Mouse (Mus musculus) CH12.LX (cell line): ENCODE data around the gene P2rx1.

Experiments
- POLR2A ChIP-seq: IDR thresholded peaks from 2 replicates; pipeline ENCODE4 v1.6.1; 2011; ENCODE audit warnings: low read depth, mild to moderate bottlenecking, improper control_type of control experiment, low read length
- TBP ChIP-seq: conservative IDR thresholded peaks from 2 replicates; pipeline ENCODE4 v1.6.1; 2011; ENCODE audit warnings: low read depth, low read length, improper control_type of control experiment
- TCF12 ChIP-seq: IDR thresholded peaks from 2 replicates; pipeline ENCODE4 v1.6.1; 2014; ENCODE audit warnings: low read depth, mild to moderate bottlenecking, inconsistent platforms, low read length, improper control_type of control experiment
- USF1 ChIP-seq: IDR thresholded peaks from 2 replicates; pipeline ENCODE4 v1.6.1; 2014; ENCODE audit warnings: low read depth, mild to moderate bottlenecking, inconsistent platforms, low read length, improper control_type of control experiment
- ZNF384 ChIP-seq: IDR thresholded peaks from 2 replicates; pipeline ENCODE4 v1.6.1; 2012; ENCODE audit warnings: low read depth, low read length, improper control_type of control experiment, inconsistent platforms

- TF ChIP-seq USF1: no peak
- no peak for TF ChIP-seq ZNF384
- no peak for TF ChIP-seq TBP
- TF ChIP-seq POLR2A: no peak
- no peak for TF ChIP-seq TCF12
Measured at GRCm38 (mm10) chr11:73044789-73045188, 45.9 kb downstream of the P2rx1 start.
